9 mouse cellular contexts compared by ENCODE assay signal in genomic region chr3:93593512-93593911, GRCm38 (mm10). TPM values are rescaled to one million over a fixed set of nuclear protein-coding genes. Genes with fewer than 3 reads are reported as not detected.
DNase-seq lines count a peak whose midpoint lies in the region; ATAC-seq and TF ChIP-seq lines count a peak whose summit lies in the region.
"Had no signal": no experiment of that assay in that cellular context is flagged by ENCODE, and none has a peak within 500 bp of the region (broad histone marks: within the 10 kb centered on the region; RNA-seq: fewer than 3 reads in every experiment).

No protein-coding gene starts in this region.

- WGBS in intestine, postnatal 0 days, result 52% methylated on average over 1 of the region's 1 CpGs
- 65% methylated on average over 1 of the region's 1 CpGs for WGBS in intestine, embryonic 16.5 days
- WGBS in liver, adult 2 months, result 57% methylated on average over 1 of the region's 1 CpGs

- no peaks in the 10 kb centered on the region for H3K36me3 ChIP-seq in intestine, postnatal 0 days (ENCODE audit: control insufficient read depth, insufficient read depth)
- no peaks in the 10 kb centered on the region for H3K36me3 ChIP-seq in intestine, embryonic 16.5 days (ENCODE audit: control insufficient read depth, insufficient read depth, low read length)
- no peaks in the 10 kb centered on the region for H3K36me3 ChIP-seq in CH12.LX (replicated peaks in 1 of 2; ENCODE audit: control insufficient read depth in 1 of 2, insufficient read depth in 1 of 2, low read length in 1 of 2)
- H3K36me3 ChIP-seq in liver, adult 2 months (ENCODE audit: control insufficient read depth, insufficient read depth, low read length), result no peaks in the 10 kb centered on the region

- H3K27ac ChIP-seq in intestine, postnatal 0 days (ENCODE audit: low read depth, low read length), result no peak overlapping the region
- no peak overlapping the region for H3K27ac ChIP-seq in intestine, embryonic 16.5 days (ENCODE audit: low read length)
- peak overlapping the region; percentile 14; the same call in 1 of the 2 replicates for H3K27ac ChIP-seq in CH12.LX (ENCODE audit: insufficient read depth, low read depth)
- no peak overlapping the region for H3K27ac ChIP-seq in liver, adult 2 months (replicated peaks; ENCODE audit: insufficient read depth, low read depth, low read length)

- dilution Hi-C loops in CH12.LX (cut with MboI; ENCODE audit: extremely low pct_ligation_motif_present, extremely low pct_unique_long_range_greater_than_20kb, low sequenced_read_pairs), result no loop called here

- H3K79me2 ChIP-seq in CH12.LX (replicated peaks; ENCODE audit: control insufficient read depth, extremely low read depth, insufficient read depth, poor library complexity, severe bottlenecking), result no peaks in the 10 kb centered on the region
- H3K79me2 ChIP-seq in liver, adult 2 months (ENCODE audit: control insufficient read depth, insufficient read depth, low read length), result no peaks in the 10 kb centered on the region

- TF ChIP-seq EP300 in CH12.LX (IDR thresholded peaks at IDR 0.05; ENCODE audit: low read length), result peak; percentile 54; the same call in 1 of the 2 replicates

- no peak overlapping the region for H3K4me2 ChIP-seq in intestine, postnatal 0 days (replicated peaks; ENCODE audit: low read depth)
- no peak overlapping the region for H3K4me2 ChIP-seq in intestine, embryonic 16.5 days (ENCODE audit: low read depth, low read length)
- no peak overlapping the region for H3K4me2 ChIP-seq in CH12.LX (ENCODE audit: insufficient read depth, low read depth, poor library complexity, severe bottlenecking)

- no peak overlapping the region for H3K9ac ChIP-seq in intestine, postnatal 0 days (ENCODE audit: low read depth, low read length)
- no peak overlapping the region for H3K9ac ChIP-seq in intestine, embryonic 16.5 days (ENCODE audit: low read depth, low read length)
- H3K9ac ChIP-seq in CH12.LX (ENCODE audit: insufficient read depth, low read depth), result no peak overlapping the region
- H3K9ac ChIP-seq in liver, adult 2 months (ENCODE audit: low read depth, low read length), result no peak overlapping the region

- peak; percentile 96 for TF ChIP-seq RAD21 in CH12.LX (IDR thresholded peaks at IDR 0.05; ENCODE audit: low read depth, low read length)

- no peak for ATAC-seq in intestine, postnatal 0 days
- no peak for ATAC-seq in intestine, embryonic 16.5 days
- ATAC-seq in granulocyte monocyte progenitor cell, adult 5-6 weeks (replicated peaks; ENCODE audit: poor library complexity, severe bottlenecking), result peak; percentile 47
- no peak for ATAC-seq in activated CD4-positive, CD25-positive, alpha-beta regulatory T cell, adult 4 months

- no peaks in the 10 kb centered on the region for H3K27me3 ChIP-seq in intestine, postnatal 0 days (replicated peaks; ENCODE audit: control insufficient read depth, insufficient read depth, low read length)
- H3K27me3 ChIP-seq in intestine, embryonic 16.5 days (replicated peaks; ENCODE audit: control insufficient read depth, insufficient read depth, low read length), result no peaks in the 10 kb centered on the region
- no peaks in the 10 kb centered on the region for H3K27me3 ChIP-seq in CH12.LX (replicated peaks)
- no peaks in the 10 kb centered on the region for H3K27me3 ChIP-seq in liver, adult 2 months (ENCODE audit: control insufficient read depth, insufficient read depth, low read length)

- in situ Hi-C loops in CH12.LX (cut with MboI; ENCODE audit: low pct_ligation_motif_present, low pct_unique_long_range_greater_than_20kb, low sequenced_read_pairs), result no loop called here

- peak; percentile 89 for TF ChIP-seq CTCF in intestine, postnatal 0 days (IDR thresholded peaks at IDR 0.05; ENCODE audit: low read depth)
- TF ChIP-seq CTCF in CH12.LX (conservative IDR thresholded peaks at IDR 0.05 in 1 of 2, IDR thresholded peaks at IDR 0.05 in 1 of 2; ENCODE audit: low read depth in 2 of 2, low read length in 2 of 2), result peak; percentile 63 to 95
- peak; percentile 85 for TF ChIP-seq CTCF in liver, adult 2 months (IDR thresholded peaks at IDR 0.05; ENCODE audit: low read depth, low read length)

- TF ChIP-seq POLR2A in CH12.LX (IDR thresholded peaks at IDR 0.05; ENCODE audit: low read depth, low read length), result no peak
- TF ChIP-seq POLR2A in liver, adult 2 months (IDR thresholded peaks at IDR 0.05; ENCODE audit: extremely low read depth, insufficient read depth, low read length), result no peak

- peak; percentile 84 for DNase-seq in CH12.LX (ENCODE audit: extremely low read depth)
- DNase-seq in adrenal gland, postnatal 14 days, result peak; percentile 73
- DNase-seq in liver, adult 2 months (ENCODE audit: extremely low read depth, low read depth, low spot score), result peak; percentile 69
- peak; percentile 14 for DNase-seq in spleen, adult 12 weeks (ENCODE audit: low spot score)

- H3K9me3 ChIP-seq in intestine, postnatal 0 days (ENCODE audit: control insufficient read depth), result no peaks in the 10 kb centered on the region
- H3K9me3 ChIP-seq in intestine, embryonic 16.5 days (ENCODE audit: control insufficient read depth, low read length), result no peaks in the 10 kb centered on the region
- H3K9me3 ChIP-seq in CH12.LX (replicated peaks; ENCODE audit: low read length), result peaks cover 2% of the 10 kb centered on the region

- H3K4me1 ChIP-seq in intestine, postnatal 0 days (replicated peaks; ENCODE audit: control insufficient read depth, insufficient read depth, low read length), result peaks cover 2% of the 10 kb centered on the region; the same call in 1 of the 2 replicates
- H3K4me1 ChIP-seq in intestine, embryonic 16.5 days (ENCODE audit: control insufficient read depth, insufficient read depth, low read length), result peaks cover 14% of the 10 kb centered on the region; the same call in 1 of the 2 replicates
- H3K4me1 ChIP-seq in CH12.LX (ENCODE audit: control insufficient read depth in 1 of 2, insufficient read depth in 2 of 2), result peaks cover 23 to 73% of the 10 kb centered on the region in 2 experiments
- peaks cover 7% of the 10 kb centered on the region for H3K4me1 ChIP-seq in liver, adult 2 months (ENCODE audit: control insufficient read depth, insufficient read depth, low read length)

- no peak overlapping the region for H3K4me3 ChIP-seq in intestine, postnatal 0 days (ENCODE audit: low read depth, low read length)
- H3K4me3 ChIP-seq in intestine, embryonic 16.5 days (ENCODE audit: low read length), result no peak overlapping the region
- no peak overlapping the region for H3K4me3 ChIP-seq in CH12.LX (replicated peaks in 1 of 3; ENCODE audit: low read depth in 2 of 3, low read length in 2 of 3, poor library complexity in 1 of 3)
- no peak overlapping the region for H3K4me3 ChIP-seq in liver, adult 2 months (ENCODE audit: insufficient read depth, low read depth, low read length)

TF ChIP-seq in CH12.LX, 34 proteins besides CTCF, POLR2A, EP300 and RAD21 (continues in another document):
- TF ChIP-seq POLR2AphosphoS2 (IDR thresholded peaks at IDR 0.05; ENCODE audit: low read depth, low read length), result no peak
- TF ChIP-seq NRF1 (IDR thresholded peaks at IDR 0.05; ENCODE audit: low read depth, low read length), result no peak
- TF ChIP-seq SIN3A (IDR thresholded peaks at IDR 0.05; ENCODE audit: low read length), result peak; percentile 73
- no peak for TF ChIP-seq USF2 (conservative IDR thresholded peaks at IDR 0.05; ENCODE audit: low read depth, low read length)
- no peak for TF ChIP-seq GABPA (IDR thresholded peaks at IDR 0.05; ENCODE audit: insufficient replicate concordance, low read depth, low read length)
- no peak for TF ChIP-seq PAX5 (IDR thresholded peaks at IDR 0.05; ENCODE audit: low read length)
- no peak for TF ChIP-seq JUND (conservative IDR thresholded peaks at IDR 0.05; ENCODE audit: low read depth, low read length)
- no peak for TF ChIP-seq ETS1 (conservative IDR thresholded peaks at IDR 0.05; ENCODE audit: low read depth, low read length)
- 0 out of 2 replicates have a peak, but pooled peaks have one; percentile 67 for TF ChIP-seq MEF2A (IDR thresholded peaks at IDR 0.05; ENCODE audit: borderline replicate concordance, low read depth, low read length)
- TF ChIP-seq MXI1 (IDR thresholded peaks at IDR 0.05; ENCODE audit: low read depth, low read length), result peak; percentile 55
- 0 out of 2 replicates have a peak, but pooled peaks have one; percentile 62 for TF ChIP-seq MYC (IDR thresholded peaks at IDR 0.05; ENCODE audit: low read depth, low read length)
- TF ChIP-seq E2F4 (IDR thresholded peaks at IDR 0.05; ENCODE audit: insufficient replicate concordance, low read depth, low read length), result peak; percentile 62; the same call in 1 of the 2 replicates
- TF ChIP-seq NELFE (IDR thresholded peaks at IDR 0.05; ENCODE audit: low read depth, low read length), result peak; percentile 54; the same call in 1 of the 2 replicates
- peak; percentile 38; the same call in 1 of the 2 replicates for TF ChIP-seq HCFC1 (IDR thresholded peaks at IDR 0.05; ENCODE audit: low read depth, low read length)
- peak; percentile 62; the same call in 1 of the 2 replicates for TF ChIP-seq TCF12 (IDR thresholded peaks at IDR 0.05; ENCODE audit: low read depth, low read length)

RNA-seq across cellular contexts. Expression of gene S100a10, which starts 38.6 kb away (rescaled TPM):
- polyA plus RNA-seq in intestine, postnatal 0 days (2015; fragmentation: Nextera tagmentation; extraction: Ambion mirVana), result 733 and 887 TPM in 2 replicates
- 722 and 728 TPM in 2 replicates for polyA plus RNA-seq in intestine, embryonic 16.5 days (2015; fragmentation: Nextera tagmentation; extraction: Ambion mirVana)
- total RNA-seq in CH12.LX (2012; rRNA removed) (352 and 369 TPM in 2 replicates), CH12.LX (2014; rRNA removed) (429 and 518 TPM in 2 replicates)
- polyA plus RNA-seq in CH12.LX (2012; ENCODE audit: insufficient read length, low read depth), result 213 and 259 TPM in 2 replicates
- total RNA-seq in adrenal gland, postnatal 14 days (2021), result 166 and 194 TPM in 2 replicates
- 146 and 257 TPM in 2 replicates for total RNA-seq in granulocyte monocyte progenitor cell, adult 5-6 weeks (2014; fragmentation: Nextera tagmentation)
- 203 and 212 TPM in 2 replicates for total RNA-seq in granulocyte monocyte progenitor cell, adult 5-6 weeks (2017)
- 147 and 292 TPM in 2 replicates for total RNA-seq in liver, adult 2 months (2014; rRNA removed)
- polyA plus RNA-seq in liver, adult 2 months (2012; rRNA removed), result 80.0 and 88.2 TPM in 2 replicates
- 1,000 to 10,000 TPM; 1,196 to 1,341 TPM for polyA plus RNA-seq in activated CD4-positive, CD25-positive, alpha-beta regulatory T cell, adult 4 months (2017; shearing (Covaris generic))

RNA-seq across cellular contexts. Expression of gene Tdpoz2, which starts 59.0 kb away (rescaled TPM):
- not detected in 2 replicates for polyA plus RNA-seq in intestine, postnatal 0 days (2015; fragmentation: Nextera tagmentation; extraction: Ambion mirVana)
- not detected in 2 replicates for polyA plus RNA-seq in intestine, embryonic 16.5 days (2015; fragmentation: Nextera tagmentation; extraction: Ambion mirVana)
- total RNA-seq in CH12.LX (2012; rRNA removed), result not detected in 2 replicates
- total RNA-seq in CH12.LX (2014; rRNA removed), result not detected in 2 replicates
- not detected in 2 replicates for polyA plus RNA-seq in CH12.LX (2012; ENCODE audit: insufficient read length, low read depth)
- total RNA-seq in adrenal gland, postnatal 14 days (2021), result 0.56 and 1.4 TPM in 2 replicates
- not detected in 2 replicates for total RNA-seq in granulocyte monocyte progenitor cell, adult 5-6 weeks (2014; fragmentation: Nextera tagmentation)
- not detected in 2 replicates for total RNA-seq in granulocyte monocyte progenitor cell, adult 5-6 weeks (2017)
- total RNA-seq in liver, adult 2 months (2014; rRNA removed), result not detected in 2 replicates
- not detected in 2 replicates for polyA plus RNA-seq in liver, adult 2 months (2012; rRNA removed)
- not detected for polyA plus RNA-seq in activated CD4-positive, CD25-positive, alpha-beta regulatory T cell, adult 4 months (2017; shearing (Covaris generic))
- total RNA-seq: left cerebral cortex, adult 18-20 months had no signal

Comparison
In these comparisons a context has a peak if more than half of its experiments do, and no peak if none do; other contexts are left out.
1. DNase-seq: peak in every context shown above with its lines; median percentile 84 in CH12.LX; 73 in adrenal gland, postnatal 14 days; 69 in liver, adult 2 months; 14 in spleen, adult 12 weeks.